ENCODE assay signal across 8 mouse cellular contexts in the genomic region with DNA sequence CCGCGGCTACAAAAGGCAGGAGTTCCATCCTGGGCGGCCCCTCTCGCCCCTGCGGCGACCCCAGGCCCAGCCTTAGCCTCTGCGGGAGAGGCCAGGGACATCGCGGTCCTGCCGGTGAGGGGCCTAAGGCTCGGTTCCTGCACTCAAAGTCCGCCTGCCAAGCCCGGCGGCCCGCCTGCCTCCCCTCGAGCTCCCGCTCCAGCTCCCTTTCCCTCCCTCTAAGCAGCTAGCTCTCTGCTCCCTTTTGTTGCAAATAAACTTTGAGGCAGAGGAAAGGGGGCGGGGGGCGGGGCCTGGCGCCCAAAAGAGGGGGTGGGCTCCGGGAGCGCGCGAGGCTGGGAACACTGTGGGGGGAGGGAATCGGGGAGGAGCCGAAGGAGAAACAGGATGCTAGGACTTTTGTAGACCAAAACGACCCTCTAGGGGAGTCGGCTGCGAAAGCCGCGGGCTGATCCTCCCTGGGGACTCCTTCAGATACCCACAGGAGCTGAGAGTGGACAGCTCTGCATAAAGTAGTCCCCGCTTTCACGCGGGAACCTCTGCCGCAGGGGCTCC. TPM values are rescaled to one million over a fixed set of nuclear protein-coding genes. Genes with fewer than 3 reads are reported as not detected.
A peak's percentile ranks its signal among the peaks of the same experiment; 100 is the strongest.
DNase-seq lines count a peak whose midpoint lies in the region; ATAC-seq lines count a peak whose summit lies in the region.

A gene (minus strand): TSS at position 182 of the 555 bp plus-strand sequence.

- H3K9ac ChIP-seq in intestine, embryonic 15.5 days: peak within 1 kb of the TSS; percentile 91
- H3K9ac ChIP-seq in liver, embryonic 15.5 days: peak within 1 kb of the TSS; percentile 21

- 0% methylated on average over 34 of the region's 35 CpGs for WGBS in intestine, embryonic 15.5 days
- under 1% methylated on average over 35 of the region's 35 CpGs for WGBS in liver, embryonic 15.5 days (ENCODE audit: insufficient replicate concordance)

- peaks cover 36% of the 10 kb centered on the region for H3K4me1 ChIP-seq in megakaryocyte, embryonic 14.5 days
- H3K4me1 ChIP-seq in intestine, embryonic 15.5 days (replicated peaks): peaks cover 42% of the 10 kb centered on the region
- H3K4me1 ChIP-seq in liver, embryonic 15.5 days (replicated peaks): peaks cover 30% of the 10 kb centered on the region

- no peak for ATAC-seq in megakaryocyte, adult 5-6 weeks (ENCODE audit: poor library complexity, severe bottlenecking)
- ATAC-seq in common myeloid progenitor, adult 5-6 weeks (replicated peaks; ENCODE audit: low read depth, poor library complexity, severe bottlenecking): peak; percentile 12
- ATAC-seq in intestine, embryonic 15.5 days: peak; percentile 76
- ATAC-seq in liver, embryonic 15.5 days (ENCODE audit: insufficient read depth): peak; percentile 48
- no peak for ATAC-seq in erythroid progenitor cell, adult 5-6 weeks (replicated peaks; ENCODE audit: low FRiP score, poor library complexity, severe bottlenecking)

- peaks cover 91% of the 10 kb centered on the region for H3K27me3 ChIP-seq in megakaryocyte, embryonic 14.5 days (replicated peaks)
- no peaks in the 10 kb centered on the region for H3K27me3 ChIP-seq in intestine, embryonic 15.5 days (replicated peaks)
- H3K27me3 ChIP-seq in liver, embryonic 15.5 days: peaks cover 73% of the 10 kb centered on the region

- peaks cover 26% of the 10 kb centered on the region for H3K9me3 ChIP-seq in megakaryocyte, embryonic 14.5 days
- no peaks in the 10 kb centered on the region for H3K9me3 ChIP-seq in intestine, embryonic 15.5 days
- no peaks in the 10 kb centered on the region for H3K9me3 ChIP-seq in liver, embryonic 15.5 days (replicated peaks)

- peak within 1 kb of the TSS; percentile 86 for H3K4me2 ChIP-seq in intestine, embryonic 15.5 days (replicated peaks)
- H3K4me2 ChIP-seq in liver, embryonic 15.5 days: peak within 1 kb of the TSS; percentile 73

- DNase-seq in gonadal fat pad, adult 2 months (ENCODE audit: low read depth): no peak
- DNase-seq in retina, embryonic 14.5 days (ENCODE audit: low spot score): peak; percentile 82

- H3K4me3 ChIP-seq in megakaryocyte, embryonic 14.5 days (replicated peaks): peak within 1 kb of the TSS; percentile 92
- peak within 1 kb of the TSS; percentile 82 for H3K4me3 ChIP-seq in intestine, embryonic 15.5 days (replicated peaks)
- H3K4me3 ChIP-seq in liver, embryonic 15.5 days (replicated peaks): peak within 1 kb of the TSS; percentile 54

- H3K27ac ChIP-seq in intestine, embryonic 15.5 days: peak within 1 kb of the TSS; percentile 99
- peak within 1 kb of the TSS; percentile 65; the same call in 1 of the 2 replicates for H3K27ac ChIP-seq in liver, embryonic 15.5 days (replicated peaks)

- peaks cover 2% of the 10 kb centered on the region for H3K36me3 ChIP-seq in megakaryocyte, embryonic 14.5 days (replicated peaks; ENCODE audit: low read length)
- no peaks in the 10 kb centered on the region for H3K36me3 ChIP-seq in intestine, embryonic 15.5 days
- H3K36me3 ChIP-seq in liver, embryonic 15.5 days (replicated peaks): no peaks in the 10 kb centered on the region

RNA-seq across cellular contexts. Expression of the gene that starts here (rescaled TPM):
- polyA plus RNA-seq in megakaryocyte, embryonic 14.5 days (2012; ENCODE audit: insufficient read depth, low replicate concordance): 1.3 TPM in 2 replicates
- 0.09 and 0.21 TPM in 2 replicates for total RNA-seq in megakaryocyte, adult 5-6 weeks (2015)
- total RNA-seq in megakaryocyte, adult 5-6 weeks (2017): 0.12 TPM in 1 of 2 replicates, not detected in the other
- total RNA-seq in common myeloid progenitor, adult 5-6 weeks (2017): 0.05 and 0.59 TPM in 2 replicates
- polyA plus RNA-seq in gonadal fat pad, adult 2 months (2012; rRNA removed): 20.0 and 21.9 TPM in 2 replicates
- polyA plus RNA-seq in intestine, embryonic 15.5 days (2015; fragmentation: Nextera tagmentation; extraction: Ambion mirVana): 5.0 and 6.0 TPM in 2 replicates
- polyA plus RNA-seq in liver, embryonic 15.5 days (2015; fragmentation: Nextera tagmentation; extraction: Ambion mirVana): 0.76 and 1.0 TPM in 2 replicates
- 0.42 TPM in 1 of 2 replicates, not detected in the other for total RNA-seq in erythroid progenitor cell, adult 5-6 weeks (2015; ENCODE audit: low replicate concordance)
- 0.08 TPM in 1 of 2 replicates, not detected in the other for total RNA-seq in erythroid progenitor cell, adult 5-6 weeks (2017; ENCODE audit: low replicate concordance)

Comparison
In these comparisons a context has a peak if more than half of its experiments do, and no peak if none do; other contexts are left out.
1. Peak in ATAC-seq in common myeloid progenitor, adult 5-6 weeks; RNA of the gene not detected or under 1 TPM.
2. ATAC-seq: peak in intestine, embryonic 15.5 days (single experiment) and liver, embryonic 15.5 days (single experiment); none in megakaryocyte, adult 5-6 weeks (single experiment) and erythroid progenitor cell, adult 5-6 weeks (single experiment).
3. Peak in every context shown above with its lines, with median percentiles within 50 percentile points of each other: H3K4me3 ChIP-seq.